Mouse (Mus musculus) MEL (cell line): Measurements from ENCODE around the gene Polr3gl. TPM values are rescaled to one million over a fixed set of nuclear protein-coding genes. Genes with fewer than 3 reads are reported as not detected.

Experiments
- DNase-seq: peaks from one replicate; pipeline ENCODE4 v3.0.0; 2011; ENCODE audit warnings: low read depth, low spot score
- H3K27ac ChIP-seq: 2 replicates; pipeline ENCODE4 v1.5.1; 2012; ENCODE audit warnings: low read depth, mild to moderate bottlenecking, control low read depth, low read length, moderate library complexity; ENCODE audit not compliant: control insufficient read depth
- H3K27me3 ChIP-seq, 2 experiments: fragments of 150-350 bp in 1 of 2; sonication (generic) in 1 of 2; 2 replicates each; pipeline ENCODE4 v1.6.1; 2012; ENCODE audit warnings: low read length in 2 of 2, mild to moderate bottlenecking in 2 of 2, improper control_type of control experiment in 1 of 2, moderate library complexity in 1 of 2; ENCODE audit not compliant: insufficient read depth in 2 of 2, control insufficient read depth in 1 of 2
- H3K36me3 ChIP-seq, 2 experiments: 2 replicates each; pipeline ENCODE4 v1.6.1; 2012 to 2014; ENCODE audit warnings: low read length in 2 of 2, improper control_type of control experiment in 1 of 2, inconsistent platforms in 1 of 2, mild to moderate bottlenecking in 1 of 2; ENCODE audit not compliant: insufficient read depth in 2 of 2, control insufficient read depth in 1 of 2
- H3K4me1 ChIP-seq, 2 experiments: fragments of 150-350 bp in 1 of 2; sonication (generic) in 1 of 2; 2 replicates each; pipeline ENCODE4 v1.6.1; 2012; ENCODE audit warnings: low read length in 2 of 2, improper control_type of control experiment in 1 of 2, mild to moderate bottlenecking in 1 of 2; ENCODE audit not compliant: insufficient read depth in 2 of 2, control insufficient read depth in 1 of 2
- H3K4me3 ChIP-seq, 2 experiments: fragments of 150-350 bp in 1 of 2; sonication (generic) in 1 of 2; 2 replicates each; pipeline ENCODE4 v1.5.1; 2012; ENCODE audit warnings: low read depth in 2 of 2, low read length in 2 of 2, mild to moderate bottlenecking in 2 of 2, moderate library complexity in 2 of 2, control low read depth in 1 of 2, improper control_type of control experiment in 1 of 2; ENCODE audit not compliant: control insufficient read depth in 1 of 2, insufficient read depth in 1 of 2
- H3K79me2 ChIP-seq: 2 replicates; pipeline ENCODE4 v1.6.1; 2012; ENCODE audit warnings: mild to moderate bottlenecking, low read length, moderate library complexity; ENCODE audit not compliant: control insufficient read depth, poor library complexity, insufficient read depth
- H3K9ac ChIP-seq: 2 replicates; pipeline ENCODE4 v1.6.1; 2012; ENCODE audit warnings: low read depth, mild to moderate bottlenecking, control low read depth, low read length, moderate library complexity; ENCODE audit not compliant: control insufficient read depth, poor library complexity, severe bottlenecking
- H3K9me3 ChIP-seq: fragments of 150-350 bp; sonication (generic); replicated peaks from 2 replicates; pipeline ENCODE4 v1.6.1; 2012; ENCODE audit warnings: mild to moderate bottlenecking, low read length, improper control_type of control experiment, moderate library complexity; ENCODE audit not compliant: insufficient read depth
- BHLHE40 ChIP-seq: IDR thresholded peaks from 2 replicates; pipeline ENCODE4 v1.6.1; 2012; ENCODE audit warnings: low read depth, mild to moderate bottlenecking, inconsistent platforms, low read length, improper control_type of control experiment, borderline replicate concordance
- CHD1 ChIP-seq: IDR thresholded peaks from 2 replicates; pipeline ENCODE4 v1.6.1; 2012; ENCODE audit warnings: low read depth, mild to moderate bottlenecking, inconsistent platforms, low read length, improper control_type of control experiment
- CHD2 ChIP-seq: IDR thresholded peaks from 2 replicates; pipeline ENCODE4 v1.6.1; 2011; ENCODE audit warnings: low read length, improper control_type of control experiment
- CTCF ChIP-seq, 3 experiments: IDR thresholded peaks in 2 of 3; conservative IDR thresholded peaks in 1 of 3; 2 replicates each; pipeline ENCODE4 v1.5.1; 2011 to 2012; ENCODE audit warnings: low read length in 3 of 3, low read depth in 2 of 3, mild to moderate bottlenecking in 2 of 3, improper control_type of control experiment in 1 of 3, inconsistent platforms in 1 of 3, mixed read lengths in 1 of 3, moderate library complexity in 1 of 3; ENCODE audit not compliant: control insufficient read depth in 1 of 3, insufficient read depth in 1 of 3, poor library complexity in 1 of 3, severe bottlenecking in 1 of 3
- ELF1 ChIP-seq: IDR thresholded peaks from 2 replicates; pipeline ENCODE4 v1.6.1; 2014; ENCODE audit warnings: low read depth, mild to moderate bottlenecking, inconsistent platforms, low read length, improper control_type of control experiment, moderate library complexity
- ETS1 ChIP-seq: IDR thresholded peaks from 2 replicates; pipeline ENCODE4 v1.6.1; 2012; ENCODE audit warnings: low read depth, mild to moderate bottlenecking, inconsistent platforms, low read length, improper control_type of control experiment, moderate library complexity
- GABPA ChIP-seq: IDR thresholded peaks from 2 replicates; pipeline ENCODE4 v1.6.1; 2012; ENCODE audit warnings: low read depth, mild to moderate bottlenecking, inconsistent platforms, low read length, improper control_type of control experiment, moderate library complexity
- GATA1 ChIP-seq: IDR thresholded peaks from 2 replicates; pipeline ENCODE4 v1.6.1; 2011; ENCODE audit warnings: low read depth, low read length, improper control_type of control experiment
- HCFC1 ChIP-seq: IDR thresholded peaks from 2 replicates; pipeline ENCODE4 v1.6.1; 2012; ENCODE audit warnings: low read depth, mild to moderate bottlenecking, inconsistent platforms, low read length, improper control_type of control experiment, moderate library complexity
- MAFK ChIP-seq: IDR thresholded peaks from 2 replicates; pipeline ENCODE4 v1.6.1; 2011; ENCODE audit warnings: low read depth, mild to moderate bottlenecking, low read length, improper control_type of control experiment, borderline replicate concordance
- MXI1 ChIP-seq: IDR thresholded peaks from 2 replicates; pipeline ENCODE4 v1.6.1; 2011; ENCODE audit warnings: mild to moderate bottlenecking, low read depth, low read length, improper control_type of control experiment
- NELFE ChIP-seq: IDR thresholded peaks from 2 replicates; pipeline ENCODE4 v1.6.1; 2011; ENCODE audit warnings: low read depth, low read length, improper control_type of control experiment
- NRF1 ChIP-seq: IDR thresholded peaks from 2 replicates; pipeline ENCODE4 v1.6.1; 2014; ENCODE audit warnings: low read depth, mild to moderate bottlenecking, inconsistent platforms, low read length, improper control_type of control experiment, moderate library complexity; ENCODE audit not compliant: poor library complexity, insufficient read depth, severe bottlenecking
- POLR2A ChIP-seq, 2 experiments: IDR thresholded peaks; 2 replicates each; pipeline ENCODE4 v1.6.1; 2011 to 2012; ENCODE audit warnings: low read length in 2 of 2, mild to moderate bottlenecking in 2 of 2, control low read depth in 1 of 2, improper control_type of control experiment in 1 of 2, low read depth in 1 of 2, moderate library complexity in 1 of 2; ENCODE audit not compliant: control insufficient read depth in 1 of 2, insufficient read depth in 1 of 2, poor library complexity in 1 of 2
- RAD21 ChIP-seq: IDR thresholded peaks from 2 replicates; pipeline ENCODE4 v1.6.1; 2011; ENCODE audit warnings: mild to moderate bottlenecking, low read depth, low read length, improper control_type of control experiment
- SIN3A ChIP-seq: IDR thresholded peaks from 2 replicates; pipeline ENCODE4 v1.6.1; 2012; ENCODE audit warnings: low read length, improper control_type of control experiment, inconsistent platforms
- TBP ChIP-seq: IDR thresholded peaks from 2 replicates; pipeline ENCODE4 v1.8.0; 2011; ENCODE audit warnings: low read depth, low read length, improper control_type of control experiment
- USF1 ChIP-seq: IDR thresholded peaks from 2 replicates; pipeline ENCODE4 v1.6.1; 2014; ENCODE audit warnings: low read depth, mild to moderate bottlenecking, inconsistent platforms, low read length, improper control_type of control experiment, moderate library complexity
- ZMIZ1 ChIP-seq: IDR thresholded peaks from 2 replicates; pipeline ENCODE4 v1.6.1; 2012; ENCODE audit warnings: low read depth, mild to moderate bottlenecking, inconsistent platforms, low read length, improper control_type of control experiment, moderate library complexity
- ZNF384 ChIP-seq: IDR thresholded peaks from 2 replicates; pipeline ENCODE4 v1.6.1; 2012; ENCODE audit warnings: low read depth, mild to moderate bottlenecking, inconsistent platforms, low read length, improper control_type of control experiment
- polyA plus RNA-seq, 2 experiments: library from polyadenylated mRNA; stranded (reverse) in 1 of 2; unstranded in 1 of 2; fragments of >175 nt in 1 of 2; fragments of >200 nt in 1 of 2; gene quantifications; 2 replicates each; pipeline versions ENCODE4 v1.2.1 to v1.2.4; 2012; ENCODE audit warnings: low replicate concordance in 2 of 2, low read depth in 1 of 2; ENCODE audit not compliant: insufficient read length in 2 of 2, insufficient read depth in 1 of 2, missing spikeins in 1 of 2
- total RNA-seq: library from RNA; depleted of rRNA; stranded (reverse); fragments of 300-350 nt; gene quantifications from 2 replicates; pipeline ENCODE4 v1.2.3, GENCODE M21; 2012

The Polr3gl gene
- total and polyA plus RNA-seq, 3 experiments, result 31.1 to 39.8 TPM; not detected in 1

DNA sequence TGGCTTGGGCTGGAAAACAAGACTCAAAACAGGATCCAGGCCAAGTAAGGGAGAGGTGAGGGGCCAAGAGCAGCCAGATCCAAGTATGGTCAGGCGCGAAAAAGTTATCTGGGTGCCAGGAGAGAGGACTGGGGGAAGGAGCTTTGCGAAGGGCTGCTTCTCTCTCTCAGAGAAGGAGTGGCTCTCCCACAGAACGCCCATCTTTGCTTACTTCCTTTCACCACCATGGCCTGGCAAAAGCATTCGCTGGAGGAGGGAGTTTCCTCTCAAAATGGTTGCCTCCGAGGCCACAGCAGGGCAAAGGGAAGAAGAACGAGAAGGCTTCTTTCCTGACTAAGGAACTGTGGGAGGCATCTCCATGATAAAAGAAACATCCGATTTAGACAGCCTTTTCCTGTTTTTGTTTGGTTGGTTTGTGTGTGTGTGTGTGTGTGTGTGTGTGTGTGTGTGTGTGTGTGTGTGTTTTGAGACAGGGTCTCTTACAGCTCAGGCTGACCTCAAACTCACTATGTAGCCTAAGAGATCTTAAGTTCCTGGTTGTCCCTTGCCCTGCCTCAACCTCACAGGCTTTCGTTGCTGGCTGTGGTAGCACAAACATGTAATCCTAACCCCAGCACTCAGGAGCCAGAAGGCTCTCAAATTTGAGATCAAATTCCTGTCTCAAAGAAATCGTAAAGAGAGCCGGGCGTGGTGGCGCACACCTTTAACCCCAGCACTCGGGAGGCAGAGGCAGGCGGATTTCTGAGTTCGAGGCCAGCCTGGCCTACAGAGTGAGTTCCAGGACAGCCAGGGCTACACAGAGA, 21.9 kb downstream of the Polr3gl start:
- Histone ChIP-seq H3K79me2 (peaks cover 3% of the 10 kb centered on the region; the same call in 1 of the 2 replicates), H3K27ac (peak overlapping the region; percentile 46), H3K4me1 (peaks cover 9 to 24% of the 10 kb centered on the region in 2 experiments), H3K4me3 (peak overlapping the region; percentile 0 to 1; a peak in 3 of 4 replicates), H3K27me3 (no peaks in the 10 kb centered on the region), H3K36me3 (peaks cover 0 to 13% of the 10 kb centered on the region in 2 experiments; a peak in 2 of 4 replicates), H3K9me3 (no peaks in the 10 kb centered on the region), H3K9ac (peak overlapping the region; percentile 47)
- TF ChIP-seq SIN3A (peak; percentile 43), MAFK (no peak), TBP (0 out of 2 replicates have a peak, but pooled peaks have one; percentile 19), ELF1 (peak; percentile 37; the same call in 1 of the 2 replicates), POLR2A (IDR thresholded peaks at IDR 0.05; ENCODE audit: control insufficient read depth in 1 of 2, insufficient read depth in 1 of 2, low read depth in 1 of 2, low read length in 2 of 2, poor library complexity in 1 of 2) (0 out of 4 replicates have a peak, but pooled peaks of 1 of the 2 experiments have one; percentile 32), HCFC1 (peak; percentile 50; the same call in 1 of the 2 replicates), NRF1 (no peak), GATA1 (no peak), GABPA (no peak), ZNF384 (no peak), NELFE (peak; percentile 14; the same call in 1 of the 2 replicates)
- peak; percentile 68 for DNase-seq

DNA sequence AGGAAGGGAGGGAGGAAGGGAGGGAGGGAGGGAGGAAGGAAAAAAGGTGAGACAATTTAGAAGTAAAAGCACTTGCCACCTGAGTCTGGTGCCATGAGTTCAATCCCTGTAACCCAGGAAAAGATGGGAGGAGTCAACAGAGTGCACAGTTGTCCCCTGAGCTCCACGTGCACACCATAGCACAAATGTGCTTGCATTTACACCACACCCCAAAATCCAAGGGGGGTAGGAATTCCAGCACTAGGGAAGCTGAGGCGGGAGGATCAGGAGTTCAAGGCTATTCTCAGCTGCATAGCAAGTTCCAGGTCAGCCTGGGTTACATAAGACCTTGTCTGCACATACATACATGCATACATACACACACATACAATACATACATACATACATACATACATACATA, 22.6 kb downstream of the Polr3gl start:
- Histone ChIP-seq H3K9me3 (no peaks in the 10 kb centered on the region), H3K4me3 (no peak overlapping the region), H3K4me1 (peaks cover 7 to 22% of the 10 kb centered on the region in 2 experiments), H3K79me2 (peaks cover under 1% of the 10 kb centered on the region; the same call in 1 of the 2 replicates), H3K27ac (no peak overlapping the region), H3K9ac (no peak overlapping the region), H3K36me3 (peaks cover 0 to 11% of the 10 kb centered on the region in 2 experiments; a peak in 2 of 4 replicates), H3K27me3 (no peaks in the 10 kb centered on the region)
- no peak for DNase-seq
- no peak for TF ChIP-seq ZMIZ1
- no peak for TF ChIP-seq CHD1
- TF ChIP-seq NELFE, result no peak; the same call in 1 of the 2 replicates
- no peak for TF ChIP-seq ETS1
- no peak for TF ChIP-seq USF1
- no peak for TF ChIP-seq RAD21
- no peak for TF ChIP-seq GABPA
- TF ChIP-seq CHD2, result no peak
- no peak for TF ChIP-seq HCFC1
- TF ChIP-seq SIN3A, result no peak
- TF ChIP-seq ZNF384, result no peak
- no peak for TF ChIP-seq CTCF (IDR thresholded peaks at IDR 0.05 in 2 of 3, conservative IDR thresholded peaks at IDR 0.05 in 1 of 3; ENCODE audit: control insufficient read depth in 1 of 3, insufficient read depth in 1 of 3, low read depth in 2 of 3, low read length in 3 of 3, poor library complexity in 1 of 3, severe bottlenecking in 1 of 3)
- TF ChIP-seq MXI1, result no peak
- TF ChIP-seq BHLHE40, result no peak
- TF ChIP-seq NRF1, result no peak
